Mouse (Mus musculus) lung, postnatal 14 days (tissue): Measurements from ENCODE around the gene Slc7a11.

Source experiments
- DNase-seq: peaks from one replicate; pipeline ENCODE4 v3.0.0; 2021

The Slc7a11 gene

DNA sequence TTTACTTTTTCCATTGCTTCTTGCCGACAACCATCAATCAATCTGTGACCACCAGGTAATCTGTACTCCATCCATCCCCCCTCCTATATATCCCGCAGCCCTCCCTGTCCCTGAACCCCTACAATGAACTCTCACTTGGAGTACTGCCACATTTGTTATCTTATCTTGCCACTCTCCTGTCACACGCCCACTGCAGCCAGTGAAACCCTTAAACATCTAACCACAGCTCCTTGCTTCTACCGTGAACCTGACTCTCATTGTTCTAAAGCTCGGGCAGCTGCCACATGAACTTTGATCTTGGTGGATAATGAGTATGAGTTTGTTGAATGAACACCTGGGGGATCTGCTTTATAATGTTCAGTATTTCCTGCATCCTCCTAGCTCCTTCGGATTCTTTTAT, 140.8 kb downstream of the Slc7a11 start:
- DNase-seq: no peak

- DNase-seq: peak; percentile 64
Measured at GRCm38 (mm10) chr3:50300952-50301303, 142.5 kb downstream of the Slc7a11 start.

- DNase-seq: no peak
Measured at GRCm38 (mm10) chr3:50300002-50300951, 143.1 kb downstream of the Slc7a11 start.

- no peak for DNase-seq
Measured at GRCm38 (mm10) chr3:50298366-50298991, 144.9 kb downstream of the Slc7a11 start.

DNA sequence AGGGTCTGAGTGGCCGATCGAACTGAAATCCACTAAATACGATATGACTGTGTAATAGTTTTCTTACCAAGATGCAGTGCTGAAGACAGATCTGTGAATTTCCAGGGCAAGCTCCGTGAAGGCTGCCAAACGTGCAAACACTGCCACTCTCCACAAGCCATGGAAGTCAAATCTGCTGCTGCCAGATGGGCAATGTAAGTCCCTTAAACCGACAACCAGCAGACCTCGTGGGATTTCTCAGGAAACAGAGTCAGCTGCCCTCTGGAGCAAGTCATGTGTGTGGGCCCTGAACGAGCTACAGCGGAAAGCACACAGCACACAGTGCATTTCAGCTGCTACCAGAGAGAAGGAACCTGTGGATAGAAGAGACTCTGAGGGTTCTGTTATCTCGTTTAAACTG, 146.5 kb downstream of the Slc7a11 start:
- DNase-seq: no peak

DNA sequence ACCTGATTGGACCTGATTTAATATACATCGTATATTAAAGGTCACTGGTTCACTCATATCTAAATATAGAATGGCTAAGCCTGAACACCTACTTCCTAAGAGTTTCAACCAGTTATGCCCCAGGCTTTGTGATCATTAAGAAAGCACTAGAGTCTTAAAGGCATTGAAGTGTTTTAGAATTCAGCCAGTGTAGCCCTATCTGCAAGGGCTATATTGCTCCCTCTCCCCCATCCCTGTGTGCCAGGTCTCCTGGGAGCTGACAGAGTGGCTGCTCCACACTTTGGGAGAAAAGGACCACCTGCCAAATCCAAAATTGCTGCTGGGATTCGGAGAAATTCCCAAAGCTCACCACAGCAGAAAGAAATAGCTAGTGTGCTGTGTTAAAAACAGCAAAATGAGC, 168.4 kb downstream of the Slc7a11 start:
- no peak for DNase-seq

DNA sequence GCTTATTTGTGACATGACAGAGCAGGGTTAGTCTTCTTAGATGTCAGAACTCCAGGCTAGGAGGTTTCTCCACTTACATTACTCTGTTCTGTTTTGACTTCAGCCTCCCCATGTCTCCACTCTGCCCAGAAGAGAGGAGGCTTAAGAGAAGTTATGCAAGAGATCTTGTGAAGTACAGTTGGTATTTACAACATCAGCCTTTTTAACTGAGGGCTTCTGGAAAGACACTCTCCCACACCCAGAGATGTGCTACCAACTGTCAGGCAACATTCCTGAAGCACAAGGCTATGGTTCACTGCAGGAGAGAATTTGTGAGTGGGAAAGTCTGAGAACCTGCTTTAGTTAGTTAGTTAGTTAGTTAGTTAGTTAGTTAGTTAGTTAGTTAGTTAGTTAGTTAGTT, 171.2 kb downstream of the Slc7a11 start:
- no peak for DNase-seq

DNA sequence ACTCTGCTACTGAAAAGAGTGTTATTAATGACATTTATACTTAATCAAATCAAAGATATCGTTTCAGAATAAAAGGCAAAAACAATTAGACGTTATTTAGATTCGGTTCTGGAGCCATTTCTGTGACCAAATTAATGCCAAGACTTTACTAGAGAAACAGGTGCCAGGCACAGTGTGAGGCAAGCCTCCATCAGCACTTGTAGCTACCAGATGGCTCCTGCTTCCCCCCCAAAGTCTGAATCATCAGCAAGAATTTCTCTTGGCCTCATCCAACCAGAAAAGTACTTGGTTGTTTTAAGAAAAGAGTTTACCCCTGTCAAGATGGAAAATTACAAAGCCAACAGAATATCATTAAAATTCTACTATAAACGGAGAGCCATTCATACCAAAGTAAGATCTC, 173.7 kb downstream of the Slc7a11 start:
- no peak for DNase-seq

GRCm38 (mm10) chr3:50262547-50263087, 180.8 kb downstream of the Slc7a11 start:
- DNase-seq: no peak

DNA sequence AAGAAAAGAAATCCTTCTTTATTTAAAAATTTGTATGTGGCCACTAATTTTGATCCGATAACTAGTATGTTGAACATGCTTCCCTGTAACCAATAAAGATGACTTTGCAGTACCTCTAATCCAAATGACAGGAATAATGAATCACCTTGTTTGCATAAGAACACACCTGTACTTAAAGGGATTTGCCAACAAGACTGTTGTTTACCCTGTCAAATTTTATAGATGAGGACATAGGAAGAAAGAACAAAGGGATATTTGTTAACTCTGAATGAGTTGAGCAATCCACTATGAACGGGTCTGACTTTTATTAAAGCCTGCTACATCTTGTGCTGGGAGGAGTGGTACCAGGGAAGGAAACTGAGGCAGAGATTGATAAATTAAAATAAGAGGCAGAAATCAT, 181.3 kb downstream of the Slc7a11 start:
- DNase-seq: no peak

DNA sequence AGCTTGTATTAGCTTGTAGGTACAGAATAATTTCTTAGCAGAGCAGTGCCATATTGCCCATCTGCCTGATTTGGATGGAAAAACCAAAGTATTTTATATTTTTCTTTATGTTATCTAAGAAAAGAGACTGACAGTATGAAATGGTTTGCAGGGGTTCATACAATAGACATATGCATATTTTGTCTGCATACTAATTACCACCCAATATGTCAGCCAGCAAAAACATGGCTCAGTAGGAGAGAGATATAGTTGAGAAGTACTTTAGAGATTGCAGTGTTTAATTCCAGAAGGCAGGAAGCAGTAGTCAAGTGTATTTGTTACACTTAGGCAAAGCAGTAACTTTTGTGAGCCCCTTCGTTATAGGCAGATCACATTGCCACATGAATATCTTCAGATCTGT, 182.7 kb downstream of the Slc7a11 start:
- DNase-seq: no peak

DNA sequence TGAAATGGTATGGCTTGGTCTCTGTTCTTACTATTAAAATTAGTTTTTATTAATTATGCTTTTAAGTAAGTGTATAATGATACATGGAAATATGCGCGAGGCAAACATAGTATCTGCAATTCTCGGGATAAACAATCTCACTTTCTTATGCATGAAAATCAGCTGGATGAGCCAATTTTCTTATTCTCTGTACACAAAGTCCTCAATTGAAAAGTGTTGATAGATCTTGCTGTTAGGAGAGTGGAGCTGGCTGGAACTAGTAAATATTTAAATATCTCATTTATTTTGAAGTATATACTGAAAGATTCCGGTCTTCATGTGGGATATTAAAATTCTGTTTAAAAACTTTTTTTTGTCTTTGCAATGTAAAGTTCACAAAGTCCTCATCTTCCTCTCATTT, 184.6 kb downstream of the Slc7a11 start:
- no peak for DNase-seq

DNA sequence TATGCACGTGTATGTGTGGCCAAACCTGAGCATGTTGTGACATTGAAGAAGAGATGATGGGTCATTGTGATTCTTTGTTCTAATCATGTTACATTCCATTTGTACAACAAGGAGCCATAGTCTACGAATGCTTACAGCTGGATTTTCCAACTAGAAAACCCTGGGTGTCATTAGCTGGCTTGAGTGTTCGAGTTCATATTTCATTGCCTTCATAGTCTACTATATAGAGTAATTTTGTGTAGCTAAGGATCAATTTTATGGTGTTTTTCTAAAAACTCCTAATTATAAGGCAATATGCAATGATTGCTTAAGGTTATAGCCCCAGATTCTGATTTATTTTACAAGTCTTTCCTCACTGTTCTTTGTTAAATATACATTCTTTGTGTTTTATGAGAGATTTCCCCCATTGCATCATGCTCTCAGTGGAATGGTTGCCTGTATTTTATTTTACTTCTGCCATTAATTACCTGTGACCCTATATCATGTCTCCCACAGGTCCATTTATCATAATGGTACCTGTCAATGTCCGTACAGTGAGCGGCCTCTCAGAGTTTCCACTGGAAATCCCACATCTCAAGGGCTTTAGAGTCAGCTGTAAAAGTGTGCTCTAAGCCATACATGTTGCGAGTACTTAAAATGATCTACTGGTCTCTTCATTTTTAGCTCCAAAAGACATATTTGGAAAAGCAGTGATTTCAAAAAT, 193.7 kb downstream of the Slc7a11 start:
- DNase-seq: no peak

DNA sequence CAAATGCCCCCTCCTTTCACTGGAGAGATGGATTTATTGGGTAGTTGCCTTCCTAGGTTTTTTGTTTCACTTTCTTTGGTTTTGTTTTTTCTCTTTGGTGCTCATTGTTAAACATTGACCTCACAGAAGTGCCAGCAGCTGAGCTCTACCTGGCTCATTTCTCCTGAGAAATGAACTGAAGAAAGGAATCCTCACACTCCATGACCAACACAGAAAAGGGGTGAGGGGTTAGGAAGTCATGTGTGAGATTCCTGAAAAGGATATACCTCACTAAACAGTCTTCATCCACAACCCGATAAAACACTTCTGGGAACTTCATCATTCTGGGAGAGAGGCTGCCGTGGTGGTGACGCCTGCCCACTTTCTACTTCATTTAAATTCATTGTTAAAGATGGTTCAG, 207.4 kb downstream of the Slc7a11 start:
- DNase-seq: no peak

DNA sequence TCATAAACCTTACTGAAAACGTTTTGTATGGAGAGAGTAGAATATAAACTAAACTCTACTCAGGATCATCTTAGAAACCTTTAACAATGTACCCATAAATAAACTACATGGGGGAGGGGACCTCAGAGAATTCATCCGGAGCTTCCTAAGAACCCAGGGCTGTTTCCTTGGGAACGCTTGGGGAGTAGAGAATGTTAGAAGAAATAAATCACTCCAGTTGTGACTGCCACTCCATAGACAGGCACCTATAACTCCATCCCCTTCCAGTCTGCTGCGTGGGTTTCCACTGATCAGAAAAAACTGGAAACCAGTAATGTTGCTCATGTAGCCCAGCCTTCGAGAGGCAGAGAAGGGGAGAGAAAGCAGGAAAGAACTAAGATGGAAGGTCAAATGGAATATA, 210.3 kb downstream of the Slc7a11 start:
- no peak for DNase-seq

DNA sequence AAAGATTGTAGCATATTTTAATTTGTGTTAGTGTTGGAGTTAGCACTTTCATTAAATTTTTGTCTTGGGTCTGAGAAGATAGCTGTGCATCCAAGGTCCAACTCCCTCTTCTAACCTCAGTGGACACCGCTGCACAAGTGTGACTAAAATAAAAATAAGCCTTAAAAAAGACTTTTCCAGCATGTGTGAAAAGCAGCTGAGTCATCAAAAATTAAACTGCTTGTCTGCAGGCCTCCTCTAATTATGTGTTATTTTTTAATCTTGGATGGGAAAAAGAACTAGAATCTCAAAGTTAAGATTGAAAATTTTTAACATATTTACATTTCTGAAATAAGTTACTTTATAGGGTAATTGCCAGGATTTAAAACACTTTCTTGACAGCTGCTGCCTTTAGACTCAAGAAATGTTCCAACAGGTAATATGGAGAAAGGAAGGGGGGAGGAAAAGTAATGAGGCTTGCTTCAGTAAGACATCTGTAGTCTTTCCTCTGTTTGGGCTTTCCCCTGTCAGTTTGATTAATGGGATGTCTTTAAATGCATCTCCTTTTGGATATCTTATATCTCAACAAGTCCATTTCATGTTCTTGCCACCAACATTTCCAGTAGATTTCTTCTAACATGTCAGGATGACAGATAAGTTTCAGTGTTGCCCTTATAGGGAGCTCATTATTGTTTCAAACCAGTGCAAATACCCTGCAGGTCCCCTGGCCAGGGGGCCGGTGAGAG, 218.9 kb downstream of the Slc7a11 start:
- no peak for DNase-seq

DNA sequence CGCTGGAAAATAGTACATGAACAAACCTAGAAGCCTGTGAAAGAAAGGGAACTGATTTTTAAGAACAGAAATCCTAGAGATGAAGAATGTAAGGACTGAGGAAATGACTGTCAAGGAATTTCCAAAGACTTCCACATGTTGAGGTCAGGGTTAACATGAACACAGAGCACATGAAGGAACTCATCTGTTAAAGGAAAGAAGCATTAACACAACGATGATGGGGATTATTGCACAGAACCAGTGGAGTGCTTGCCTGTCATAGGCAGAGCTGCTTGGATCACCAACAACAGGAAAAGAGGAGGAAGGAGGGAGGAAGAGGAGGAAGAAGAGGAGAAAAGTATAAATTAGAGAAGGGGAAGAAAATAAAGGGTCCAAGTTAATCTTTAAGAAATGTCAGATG, 223.0 kb downstream of the Slc7a11 start:
- no peak for DNase-seq

DNA sequence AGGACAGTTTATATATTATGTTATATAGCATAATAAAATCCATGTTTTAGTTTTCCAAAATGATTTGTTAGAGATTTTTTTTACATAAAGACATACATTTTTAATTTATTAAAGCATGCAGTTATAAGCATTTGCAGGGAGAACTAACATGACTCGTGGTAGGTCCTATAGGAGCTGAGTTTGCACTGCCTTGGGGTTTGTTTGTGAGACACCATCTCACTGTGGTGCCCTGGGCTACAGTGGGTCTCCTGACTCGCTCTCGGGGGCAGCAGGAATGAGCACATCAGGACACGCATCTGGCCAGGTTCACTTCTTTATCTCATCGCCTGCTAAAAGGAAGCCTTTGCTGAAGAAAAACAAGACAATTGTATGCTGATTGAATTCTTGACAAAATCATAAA, 257.0 kb downstream of the Slc7a11 start:
- DNase-seq: no peak

DNA sequence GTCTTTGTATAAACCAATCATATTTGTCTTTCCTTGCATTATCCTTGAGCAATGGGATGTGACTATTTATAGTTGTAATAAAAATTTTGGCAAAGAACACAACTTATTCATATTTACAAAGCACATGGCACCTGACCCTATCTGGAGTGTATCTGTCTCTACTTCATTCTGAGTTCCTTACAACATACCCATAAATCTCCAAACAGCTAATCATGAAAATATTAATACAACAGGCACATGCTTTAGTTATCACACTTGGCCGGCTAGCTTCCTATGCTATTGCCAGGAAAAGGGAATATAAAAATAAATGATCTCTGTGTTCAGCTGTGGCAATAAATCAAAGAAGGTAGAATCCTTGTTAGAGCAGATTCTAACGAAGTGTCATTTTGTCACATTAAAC, 257.5 kb downstream of the Slc7a11 start:
- DNase-seq: no peak

- DNase-seq: no peak
Measured at GRCm38 (mm10) chr3:50160756-50161155, 282.7 kb downstream of the Slc7a11 start.

GRCm38 (mm10) chr3:50144144-50144543, 299.3 kb downstream of the Slc7a11 start:
- DNase-seq: no peak

GRCm38 (mm10) chr3:50138319-50138718, 305.1 kb downstream of the Slc7a11 start:
- DNase-seq: no peak

DNA sequence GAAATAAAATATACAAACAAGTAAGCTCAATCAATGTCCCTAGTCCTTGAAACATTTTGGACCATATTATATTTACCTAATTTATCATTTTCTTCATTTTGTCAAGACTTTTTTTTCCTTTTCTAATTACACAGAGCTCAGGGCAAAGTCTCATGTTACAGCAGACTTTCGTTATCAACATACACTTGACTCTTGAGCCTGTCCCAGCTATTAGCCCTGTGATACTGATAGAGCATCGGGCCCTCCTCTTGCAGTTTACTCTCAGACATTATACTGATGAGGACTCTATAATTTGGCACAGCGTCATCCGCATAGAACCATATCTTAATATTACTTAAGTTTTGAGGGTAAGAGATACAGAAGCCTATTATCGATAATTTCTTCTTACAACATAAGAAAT, 311.2 kb downstream of the Slc7a11 start:
- DNase-seq: no peak
